Mouse (Mus musculus) thymus, postnatal 14 days (tissue): Measurements from ENCODE around the gene Vmn2r79.
"Not testable (repeated sequence)": the region's sequence is repeated elsewhere in the genome, so short reads cannot be mapped to it uniquely, and the experiment has no call there.

ENCODE experiments used
- DNase-seq: peaks from one replicate; pipeline ENCODE4 v3.0.0; 2021

Vmn2r79 gene

DNA sequence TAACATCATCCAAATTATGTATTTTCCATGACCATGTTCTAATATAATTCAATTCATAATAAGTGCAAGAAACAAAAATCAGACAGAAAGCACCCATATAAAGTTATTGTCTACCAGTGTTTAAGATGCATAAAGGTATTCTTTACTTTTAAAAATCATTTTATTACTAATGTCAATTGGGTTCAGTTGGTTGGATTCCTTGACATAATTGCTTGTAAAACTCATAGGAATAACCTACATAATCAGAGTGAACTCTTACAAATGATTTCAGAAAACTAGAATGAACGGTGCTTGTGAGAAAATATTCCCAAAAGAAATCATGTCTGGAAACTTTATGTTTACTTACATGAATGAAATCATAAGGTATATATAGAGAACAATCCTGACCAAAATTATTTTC lies at the start of gene Vmn2r79:
Vmn2r79 (plus strand) TSS at position 301 of the 400 bp plus-strand sequence.
- DNase-seq = not testable (repeated sequence)

GRCm38 (mm10) chr7:86994700-86995099 lies 1.2 kb upstream of the Vmn2r79 start:
- DNase-seq = no peak

- DNase-seq = not testable (repeated sequence)
These were observed 30.6 kb downstream of the Vmn2r79 start for GRCm38 (mm10) chr7:87026486-87026885.

DNA sequence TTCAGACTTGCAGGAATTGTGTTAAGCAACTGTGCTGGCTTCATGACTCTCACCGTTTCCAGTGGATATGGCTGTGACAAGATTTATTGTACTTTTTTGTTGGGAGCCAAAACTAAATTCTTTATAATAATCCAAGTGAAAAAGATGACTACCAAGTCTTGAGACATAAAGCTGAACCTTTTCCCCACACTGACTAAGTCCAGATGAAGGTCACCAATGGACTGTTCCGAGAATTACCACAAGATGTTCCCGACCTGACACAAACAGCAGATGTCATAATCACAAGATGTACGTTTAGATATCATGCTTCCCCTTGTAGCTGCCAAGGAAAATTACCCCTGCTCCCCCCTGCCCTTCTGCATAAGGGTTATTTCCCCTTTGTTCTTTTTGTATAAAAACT lies 67.7 kb downstream of the Vmn2r79 start:
- no peak for DNase-seq
